Mouse (Mus musculus) limb, embryonic 15.5 days (tissue): ENCODE results near the gene Tstd3. TPM values are rescaled to one million over a fixed set of nuclear protein-coding genes. Genes with fewer than 3 reads are reported as not detected.
"Not testable (repeated sequence)": the region's sequence is repeated elsewhere in the genome, so short reads cannot be mapped to it uniquely, and the experiment has no call there.

Experiments used
- ATAC-seq: fragments of 200-750 bp; cut with Nextera tagmentation; 2 replicates; pipeline ENCODE4 v1.8.0; 2017; ENCODE audit warnings: low read depth, moderate TSS enrichment; ENCODE audit not compliant: insufficient number of reproducible peaks, low FRiP score, low TSS enrichment
- H3K27ac ChIP-seq: fragments of 300-500 bp; sonication (generic); 2 replicates; pipeline ENCODE4 v1.5.1; 2015; ENCODE audit warnings: moderate library complexity, mild to moderate bottlenecking, inconsistent platforms
- H3K27me3 ChIP-seq: fragments of 300-500 bp; sonication (generic); 2 replicates; pipeline ENCODE4 v1.6.1; 2015; ENCODE audit warnings: inconsistent platforms
- H3K36me3 ChIP-seq: fragments of 300-500 bp; sonication (generic); 2 replicates; pipeline ENCODE4 v1.6.1; 2015; ENCODE audit warnings: inconsistent platforms
- H3K4me1 ChIP-seq: fragments of 300-500 bp; sonication (generic); 2 replicates; pipeline ENCODE4 v1.6.1; 2015; ENCODE audit warnings: inconsistent platforms
- H3K4me2 ChIP-seq: fragments of 300-500 bp; sonication (generic); 2 replicates; pipeline ENCODE4 v1.6.1; 2015; ENCODE audit warnings: mild to moderate bottlenecking, inconsistent platforms
- H3K4me3 ChIP-seq: fragments of 300-500 bp; sonication (generic); 2 replicates; pipeline ENCODE4 v1.5.1; 2015; ENCODE audit warnings: mild to moderate bottlenecking, inconsistent platforms
- H3K9ac ChIP-seq: fragments of 300-500 bp; sonication (generic); 2 replicates; pipeline ENCODE4 v1.6.1; 2015; ENCODE audit warnings: inconsistent platforms
- H3K9me3 ChIP-seq: fragments of 300-500 bp; sonication (generic); 2 replicates; pipeline ENCODE4 v1.6.1; 2016; ENCODE audit warnings: inconsistent platforms
- WGBS: fragments of 180-500 bp; shearing (Covaris S2); methylation state at CpG from one replicate; pipeline ENCODE4 v1.1.7; 2015; 5-methylcytosine and 5-hydroxymethylcytosine counted together
- polyA plus RNA-seq: library from polyadenylated mRNA; unstranded; fragments of >200 nt; fragmentation: Nextera tagmentation; extraction: Ambion mirVana; gene quantifications from 2 replicates; pipeline ENCODE4 v1.2.1, GENCODE M21; 2015

Gene Tstd3
- polyA plus RNA-seq, 1 experiment from 2014 or later = 7.3 TPM

DNA sequence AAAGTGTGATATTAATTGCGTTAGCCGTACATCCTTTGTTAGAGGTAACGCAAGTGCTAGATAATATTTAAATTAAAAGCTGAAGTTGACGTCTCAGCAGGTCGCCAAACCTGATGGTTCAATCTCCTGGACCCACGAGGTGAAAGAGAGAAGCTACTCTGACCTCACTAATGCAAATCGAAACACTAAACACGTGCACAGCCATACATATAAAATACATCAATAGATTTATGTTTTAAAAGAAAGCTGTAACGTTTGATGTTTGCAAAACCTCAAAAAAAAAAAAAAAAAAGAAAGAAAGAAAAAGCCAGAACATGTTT, 9.9 kb upstream of the Tstd3 start:
- H3K9me3 ChIP-seq = no peaks in the 10 kb centered on the region
- no peak overlapping the region for H3K27ac ChIP-seq
- H3K4me2 ChIP-seq = peak overlapping the region; percentile 61
- H3K9ac ChIP-seq = peak overlapping the region; percentile 87; the same call in 1 of the 2 replicates
- 6% methylated on average over 9 of the region's 9 CpGs for WGBS
- peak overlapping the region; percentile 81 for H3K4me3 ChIP-seq
- no peaks in the 10 kb centered on the region for H3K27me3 ChIP-seq
- peaks cover 11% of the 10 kb centered on the region for H3K36me3 ChIP-seq
- H3K4me1 ChIP-seq = peaks cover 3% of the 10 kb centered on the region
- ATAC-seq = no peak

DNA sequence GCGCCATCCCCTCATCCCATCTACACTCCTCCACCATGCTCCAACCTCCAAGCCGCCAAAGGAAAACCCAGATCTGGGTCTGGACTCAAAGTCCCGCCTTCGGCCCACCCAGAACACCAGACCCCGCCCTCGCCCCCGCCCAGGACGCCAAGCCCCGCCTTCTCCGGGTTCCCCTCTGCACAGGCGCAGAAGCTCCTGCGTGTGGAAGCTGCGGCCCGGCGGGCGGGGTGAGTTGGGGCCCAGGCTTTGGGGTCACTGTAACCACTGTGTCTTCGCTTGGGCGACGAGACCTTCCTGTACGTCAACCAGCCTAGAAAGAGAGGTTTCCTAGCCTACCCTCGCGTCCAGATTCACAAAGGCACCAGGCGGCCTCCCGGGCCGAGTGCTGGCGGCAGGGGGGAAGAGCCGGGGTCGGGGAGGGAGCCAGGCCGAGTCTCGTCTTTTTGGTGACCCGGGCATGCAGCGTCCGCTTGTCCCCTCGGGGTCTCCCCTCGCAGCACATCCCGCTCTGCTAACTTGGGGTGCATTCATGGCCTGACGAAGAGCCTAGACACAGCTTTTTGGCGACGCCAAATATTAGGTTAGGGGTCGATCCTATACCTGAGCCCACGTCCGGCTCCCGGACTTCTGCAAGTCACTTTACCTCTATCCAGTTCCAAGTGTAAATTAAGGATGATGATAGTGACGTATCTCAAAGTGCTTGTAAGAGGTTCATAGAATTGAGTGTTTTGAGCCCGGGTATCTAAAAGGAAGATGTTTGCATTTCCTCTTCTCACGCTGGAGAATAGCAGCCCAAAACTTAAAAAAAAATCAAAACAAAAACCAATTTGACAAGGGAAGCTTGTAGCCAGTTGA, 9.3 kb upstream of the Tstd3 start:
- no peaks in the 10 kb centered on the region for H3K27me3 ChIP-seq
- peaks cover 3% of the 10 kb centered on the region for H3K4me1 ChIP-seq
- peak; percentile 96 for ATAC-seq
- no peaks in the 10 kb centered on the region for H3K9me3 ChIP-seq
- peak overlapping the region; percentile 48; the same call in 1 of the 2 replicates for H3K27ac ChIP-seq
- peak overlapping the region; percentile 61 for H3K4me2 ChIP-seq
- under 1% methylated on average over 46 of the region's 46 CpGs for WGBS
- H3K4me3 ChIP-seq = peak overlapping the region; percentile 81
- H3K36me3 ChIP-seq = peaks cover 5% of the 10 kb centered on the region
- H3K9ac ChIP-seq = peak overlapping the region; percentile 87

DNA sequence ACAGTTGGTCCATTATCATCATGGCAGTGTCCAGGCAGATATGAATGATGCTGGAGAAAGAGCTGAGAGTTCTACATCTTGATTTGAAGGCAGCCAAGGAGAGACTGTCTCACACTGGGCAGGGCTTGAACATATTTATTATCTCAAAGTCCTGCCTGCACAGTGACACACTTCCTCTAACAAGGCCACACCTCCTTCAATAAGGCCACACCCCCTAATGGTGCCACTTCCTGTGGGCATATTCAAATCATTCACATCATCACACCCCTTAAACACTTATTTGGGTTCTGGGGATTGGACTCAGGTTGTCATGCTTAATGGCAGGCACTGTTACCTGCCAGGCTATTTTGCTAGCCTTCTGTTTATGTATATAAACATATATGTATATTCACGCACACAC, 5.3 kb upstream of the Tstd3 start:
- no peak for ATAC-seq
- WGBS = 96% methylated on average over 1 of the region's 1 CpGs
- no peak overlapping the region for H3K9ac ChIP-seq

DNA sequence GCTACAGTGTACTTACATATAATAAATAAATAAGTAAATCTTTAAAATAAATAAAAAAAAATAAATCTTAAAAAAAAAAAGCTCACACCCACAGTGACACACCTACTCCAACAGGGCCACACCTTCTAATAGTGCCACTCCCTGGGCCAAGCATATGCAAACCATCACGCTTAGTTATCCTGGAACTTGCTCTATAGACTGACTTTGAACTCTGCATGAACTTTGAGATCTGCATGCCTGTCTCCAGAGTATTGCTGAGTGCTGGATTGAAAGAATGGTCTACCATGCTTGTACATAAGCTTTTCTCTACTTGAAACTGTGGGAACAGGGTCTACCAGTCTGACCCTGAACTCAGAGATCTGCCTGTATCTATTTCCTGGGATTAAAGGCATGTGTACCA, 4.1 kb upstream of the Tstd3 start:
- Histone ChIP-seq H3K4me3 (no peak overlapping the region), H3K4me1 (0 out of 2 replicates have a peak, but pooled peaks cover 5% of the 10 kb centered on the region), H3K36me3 (no peaks in the 10 kb centered on the region), H3K9ac (no peak overlapping the region), H3K27ac (no peak overlapping the region), H3K4me2 (no peak overlapping the region), H3K27me3 (no peaks in the 10 kb centered on the region), H3K9me3 (no peaks in the 10 kb centered on the region)
- 76% methylated on average over 1 of the region's 1 CpGs for WGBS
- ATAC-seq = no peak

More for the DNA sequence above, 5.3 kb upstream of the Tstd3 start:
- Histone ChIP-seq H3K27me3 (no peaks in the 10 kb centered on the region), H3K36me3 (no peaks in the 10 kb centered on the region), H3K9me3 (no peaks in the 10 kb centered on the region), H3K4me3 (no peak overlapping the region), H3K27ac (no peak overlapping the region), H3K4me2 (no peak overlapping the region), H3K4me1 (peaks cover 2% of the 10 kb centered on the region)

DNA sequence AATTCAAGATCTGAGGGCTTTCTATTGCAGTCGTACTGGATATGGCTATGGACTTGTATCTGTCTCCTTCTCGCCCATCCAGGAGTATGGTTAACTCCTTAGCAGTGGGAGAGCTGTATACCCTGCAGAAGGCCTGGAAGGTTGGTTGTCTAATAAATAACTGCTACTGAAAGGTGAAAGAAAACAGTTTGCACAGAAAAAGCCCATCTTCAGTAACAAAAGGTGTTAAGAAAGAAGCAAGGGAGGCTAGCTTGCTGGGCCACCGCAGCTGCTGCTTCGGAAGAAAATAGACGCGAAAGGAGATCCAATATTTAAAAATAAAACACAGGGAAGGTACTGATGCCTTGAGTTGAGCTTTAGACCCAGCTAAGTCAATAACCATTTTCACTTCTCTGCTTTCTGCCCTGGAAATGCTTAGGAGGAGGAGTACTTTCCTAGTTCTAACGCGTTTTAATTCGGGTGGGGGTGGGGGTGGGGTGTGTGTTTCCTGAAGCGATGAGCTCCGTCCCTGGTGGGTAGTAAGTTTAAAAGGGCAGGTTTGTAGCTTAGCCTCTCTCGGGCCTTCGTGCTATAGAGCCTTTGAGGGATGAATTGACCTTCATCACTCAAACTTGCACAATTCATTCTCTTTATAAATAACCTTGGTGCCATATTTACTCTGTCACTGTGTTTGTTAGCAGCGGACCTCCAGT, 695 bp downstream of the Tstd3 start:
- H3K27me3 ChIP-seq = no peaks in the 10 kb centered on the region
- peak overlapping the region; percentile 72 for H3K4me2 ChIP-seq
- no peaks in the 10 kb centered on the region for H3K36me3 ChIP-seq
- peak overlapping the region; percentile 62 for H3K4me3 ChIP-seq
- H3K4me1 ChIP-seq = peaks cover 5% of the 10 kb centered on the region; the same call in 1 of the 2 replicates
- no peak for ATAC-seq
- H3K27ac ChIP-seq = no peak overlapping the region
- no peaks in the 10 kb centered on the region for H3K9me3 ChIP-seq
- H3K9ac ChIP-seq = peak overlapping the region; percentile 52; the same call in 1 of the 2 replicates
- WGBS = 26% methylated on average over 14 of the region's 14 CpGs

DNA sequence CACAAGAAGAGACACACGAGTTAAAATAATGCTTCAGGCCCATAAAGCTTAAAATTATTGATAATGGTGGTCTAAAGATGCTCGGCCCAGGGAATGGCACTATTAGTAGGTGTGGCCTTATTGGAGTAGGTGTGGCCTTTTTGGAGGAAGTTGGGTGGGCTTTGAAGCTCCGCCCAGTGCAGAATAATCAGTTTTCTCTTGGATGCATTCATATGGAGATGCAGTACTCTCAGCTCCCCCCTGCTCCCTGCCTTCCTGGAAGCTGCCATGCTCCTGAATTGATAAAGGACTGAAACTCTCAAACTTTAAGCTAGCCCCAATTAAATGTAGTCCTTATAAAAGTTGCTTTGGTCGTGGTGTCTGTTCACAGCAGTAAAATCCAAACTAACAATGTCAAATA, 3.2 kb downstream of the Tstd3 start:
- WGBS = 72% methylated on average over 4 of the region's 4 CpGs
- Histone ChIP-seq H3K4me1 (peaks cover 5% of the 10 kb centered on the region; the same call in 1 of the 2 replicates), H3K36me3 (peaks cover 6% of the 10 kb centered on the region), H3K9me3 (no peaks in the 10 kb centered on the region), H3K27ac (no peak overlapping the region), H3K9ac (no peak overlapping the region), H3K27me3 (no peaks in the 10 kb centered on the region), H3K4me2 (no peak overlapping the region), H3K4me3 (no peak overlapping the region)
- no peak for ATAC-seq

DNA sequence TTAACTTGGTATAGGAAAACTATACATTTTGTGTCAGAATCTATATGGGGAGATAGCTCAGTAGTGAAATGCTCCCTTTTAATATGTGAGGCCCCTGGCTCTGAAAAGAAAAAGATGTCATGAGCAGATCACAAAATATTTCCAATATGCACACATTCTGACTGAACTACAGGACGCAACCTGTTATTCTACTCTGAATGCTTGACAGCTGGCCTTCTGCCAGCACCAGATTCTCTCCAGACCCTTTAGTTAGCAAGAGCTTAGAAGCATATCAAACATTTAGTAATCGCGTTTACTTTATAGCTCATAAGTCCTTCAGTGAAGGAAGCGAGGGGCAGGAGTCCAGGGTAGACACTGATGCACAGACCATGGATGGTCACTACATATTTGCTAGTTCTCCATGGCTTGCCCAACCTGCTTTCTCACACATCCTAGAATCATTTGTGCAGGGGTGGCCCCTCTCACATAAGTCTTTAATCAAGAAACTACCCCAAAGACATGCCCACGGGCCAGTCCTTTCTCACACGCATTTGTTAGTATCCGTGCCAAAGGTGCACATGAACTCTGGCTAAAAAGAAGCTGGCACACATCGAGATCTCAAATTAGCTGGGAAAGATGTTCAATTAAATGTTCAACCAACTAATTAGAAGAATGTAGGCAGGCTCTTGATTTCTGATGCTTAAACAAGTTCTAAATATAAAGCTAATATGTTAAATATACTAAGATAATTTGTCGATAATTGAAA, 5.4 kb downstream of the Tstd3 start:
- no peak for ATAC-seq
- H3K27me3 ChIP-seq = no peaks in the 10 kb centered on the region
- peaks cover 1% of the 10 kb centered on the region; the same call in 1 of the 2 replicates for H3K4me1 ChIP-seq
- H3K4me3 ChIP-seq = no peak overlapping the region
- no peak overlapping the region for H3K9ac ChIP-seq
- no peak overlapping the region for H3K27ac ChIP-seq
- WGBS = 56% methylated on average over 9 of the region's 9 CpGs
- H3K36me3 ChIP-seq = peaks cover 7% of the 10 kb centered on the region
- no peaks in the 10 kb centered on the region for H3K9me3 ChIP-seq
- H3K4me2 ChIP-seq = no peak overlapping the region

DNA sequence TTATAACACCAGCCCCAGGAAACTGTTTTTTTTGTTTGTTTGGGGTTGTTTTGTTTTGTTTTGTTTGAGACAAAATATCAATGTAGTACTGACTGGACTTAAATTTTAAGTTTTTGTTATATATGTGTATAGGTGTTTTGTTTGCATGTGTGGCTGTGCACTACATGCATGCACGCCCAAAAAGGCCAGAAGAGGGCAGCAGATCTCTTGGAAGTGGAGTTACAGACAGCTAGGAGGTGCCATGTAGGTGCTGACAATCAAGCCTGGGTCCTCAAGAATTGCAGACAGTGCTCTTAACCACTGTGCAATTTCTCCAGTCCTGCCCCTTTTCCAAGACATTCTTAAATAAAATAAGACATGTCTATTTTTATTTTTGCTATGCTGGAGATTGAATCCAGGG, 8.2 kb downstream of the Tstd3 start:
- H3K27me3 ChIP-seq = no peaks in the 10 kb centered on the region
- no peaks in the 10 kb centered on the region; the same call in 1 of the 2 replicates for H3K4me1 ChIP-seq
- ATAC-seq = no peak
- no peak overlapping the region for H3K4me2 ChIP-seq
- H3K9ac ChIP-seq = no peak overlapping the region
- H3K9me3 ChIP-seq = no peaks in the 10 kb centered on the region
- peaks cover 7% of the 10 kb centered on the region for H3K36me3 ChIP-seq
- no peak overlapping the region for H3K4me3 ChIP-seq
- H3K27ac ChIP-seq = no peak overlapping the region
- 66% methylated on average over 1 of the region's 1 CpGs for WGBS

DNA sequence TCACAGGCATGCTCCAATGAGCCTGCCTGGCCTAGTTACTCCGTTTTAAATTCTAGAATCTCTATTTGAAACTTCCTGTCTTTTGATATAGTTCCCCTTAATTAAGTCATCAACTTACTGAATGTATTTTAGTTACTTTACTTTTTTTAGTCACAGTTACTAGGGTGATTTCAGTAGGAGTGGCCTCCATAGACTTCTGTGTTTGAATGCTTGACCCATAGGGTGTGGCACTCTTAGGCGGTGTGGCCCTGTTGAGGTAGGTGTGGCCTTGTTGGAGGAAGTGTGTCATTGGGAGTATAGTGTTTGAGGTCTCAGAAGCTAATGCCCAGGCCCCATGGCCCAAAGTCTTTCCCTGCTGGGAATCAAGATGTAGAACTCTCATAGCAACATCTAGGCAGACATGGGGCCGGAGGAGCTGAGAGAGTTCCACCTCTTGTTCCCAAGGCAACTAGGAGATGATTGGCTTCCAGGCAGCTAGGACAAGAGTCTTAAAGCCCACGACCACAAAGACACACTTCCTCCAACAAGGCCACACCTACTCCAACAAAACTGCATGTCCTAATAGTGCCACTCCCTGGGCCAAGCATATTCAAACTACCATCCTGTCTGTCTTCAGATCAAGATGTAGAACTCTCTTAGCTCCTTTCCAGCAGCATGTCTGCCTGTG, 11.8 kb downstream of the Tstd3 start:
- no peak overlapping the region for H3K4me3 ChIP-seq
- ATAC-seq = no peak
- WGBS = 61% methylated on average over 4 of the region's 4 CpGs

DNA sequence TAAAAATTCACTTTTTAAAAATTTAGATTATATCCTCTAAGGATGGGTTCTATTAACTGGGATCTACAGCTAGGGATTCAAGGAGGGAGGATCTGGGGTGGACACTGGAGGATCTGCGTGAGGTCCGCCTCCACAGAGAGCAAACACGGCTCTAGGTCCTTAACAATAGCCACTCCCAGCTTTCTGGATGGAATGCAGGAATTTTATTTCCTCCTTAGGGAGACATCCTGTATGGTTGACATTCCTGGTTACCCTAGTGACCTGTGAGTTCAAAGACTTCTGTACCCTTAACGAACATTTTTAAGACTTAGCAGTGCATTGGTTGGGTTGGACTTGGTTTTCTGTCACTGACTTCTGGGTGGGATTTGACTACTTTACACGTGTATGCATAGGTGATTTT, 21.3 kb downstream of the Tstd3 start:
- Histone ChIP-seq H3K4me2 (no peak overlapping the region), H3K4me3 (no peak overlapping the region), H3K4me1 (no peaks in the 10 kb centered on the region), H3K27ac (no peak overlapping the region), H3K9me3 (no peaks in the 10 kb centered on the region), H3K9ac (no peak overlapping the region), H3K36me3 (peaks cover 19% of the 10 kb centered on the region; the same call in 1 of the 2 replicates), H3K27me3 (no peaks in the 10 kb centered on the region)
- 50% methylated on average over 5 of the region's 5 CpGs for WGBS
- no peak for ATAC-seq

More for the DNA sequence above, 11.8 kb downstream of the Tstd3 start:
- Histone ChIP-seq H3K9me3 (no peaks in the 10 kb centered on the region), H3K27me3 (no peaks in the 10 kb centered on the region), H3K4me1 (no peaks in the 10 kb centered on the region), H3K4me2 (no peak overlapping the region), H3K27ac (no peak overlapping the region), H3K36me3 (peaks cover 7% of the 10 kb centered on the region), H3K9ac (no peak overlapping the region)

DNA sequence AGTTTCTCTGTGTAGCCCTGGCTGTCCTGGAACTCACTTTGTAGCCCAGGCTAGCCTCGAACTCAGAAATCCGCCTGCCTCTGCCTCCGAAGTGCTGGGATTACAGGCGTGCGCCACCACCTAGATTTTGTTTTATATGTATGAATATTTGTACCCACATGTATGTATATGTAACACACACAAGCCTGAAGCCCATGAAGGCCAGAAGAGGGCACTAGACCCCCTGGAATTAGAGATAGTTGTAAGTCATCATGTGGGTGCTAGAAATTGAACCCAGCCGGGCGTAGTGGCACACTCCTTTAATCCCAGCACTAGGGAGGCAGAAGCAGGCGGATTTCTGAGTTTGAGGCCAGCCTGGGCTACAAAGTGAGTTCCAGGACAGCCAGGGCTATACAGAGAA, 22.9 kb downstream of the Tstd3 start:
- not testable (repeated sequence) for H3K27ac ChIP-seq, H3K4me3 ChIP-seq, H3K9me3 ChIP-seq, H3K27me3 ChIP-seq, ATAC-seq, H3K4me2 ChIP-seq, H3K4me1 ChIP-seq, H3K9ac ChIP-seq
- WGBS = 95% methylated on average over 8 of the region's 8 CpGs
- H3K36me3 ChIP-seq = peaks cover 16% of the 10 kb centered on the region; the same call in 1 of the 2 replicates
